Mouse (Mus musculus): ENCODE data around the gene Znhit1. TPM values are rescaled to one million over a fixed set of nuclear protein-coding genes. Genes with fewer than 3 reads are reported as not detected.

Gene Znhit1
- total and polyA plus RNA-seq, 2 experiments from 2014 or later, result 45.6 to 77.0 TPM

- no peaks in the 10 kb centered on the region for H3K4me1 ChIP-seq (ENCODE audit: control insufficient read depth, insufficient read depth)
- no peak overlapping the region for H3K27ac ChIP-seq (ENCODE audit: low read depth)
- ATAC-seq (ENCODE audit: insufficient read depth, low read depth), result no peak
- no peak for DNase-seq (ENCODE audit: low spot score)
- H3K4me2 ChIP-seq (ENCODE audit: low read depth, low read length), result no peak overlapping the region
- H3K9ac ChIP-seq (replicated peaks; ENCODE audit: low read depth, low read length), result no peak overlapping the region
- WGBS, result 73% methylated on average over 2 of the region's 2 CpGs
- no peak overlapping the region for H3K4me3 ChIP-seq (ENCODE audit: low read depth, low read length)
- 0 out of 2 replicates have a peak, but pooled peaks cover 7% of the 10 kb centered on the region for H3K36me3 ChIP-seq (replicated peaks; ENCODE audit: control insufficient read depth, insufficient read depth, low read length)
- TF ChIP-seq EP300 (IDR thresholded peaks at IDR 0.05; ENCODE audit: low read depth) (no peak), CTCF (IDR thresholded peaks at IDR 0.05; ENCODE audit: low read depth) (no peak)
- no peaks in the 10 kb centered on the region for H3K9me3 ChIP-seq (replicated peaks; ENCODE audit: control insufficient read depth, low read length)
- H3K27me3 ChIP-seq (ENCODE audit: control insufficient read depth, insufficient read depth, low read length), result no peaks in the 10 kb centered on the region
These were observed 12.8 kb upstream of the Znhit1 start for GRCm38 (mm10) chr5:137000612-137001011.

- H3K27me3 ChIP-seq (ENCODE audit: control insufficient read depth, insufficient read depth, low read length), result no peaks in the 10 kb centered on the region
- no peak for DNase-seq (ENCODE audit: low spot score)
- TF ChIP-seq CTCF (IDR thresholded peaks at IDR 0.05; ENCODE audit: low read depth), result no peak
- no peak for TF ChIP-seq EP300 (IDR thresholded peaks at IDR 0.05; ENCODE audit: low read depth)
- no peak overlapping the region for H3K4me2 ChIP-seq (ENCODE audit: low read depth, low read length)
- no peak overlapping the region for H3K4me3 ChIP-seq (ENCODE audit: low read depth, low read length)
- no peaks in the 10 kb centered on the region for H3K9me3 ChIP-seq (replicated peaks; ENCODE audit: control insufficient read depth, low read length)
- no peak overlapping the region for H3K27ac ChIP-seq (ENCODE audit: low read depth)
- H3K36me3 ChIP-seq (replicated peaks; ENCODE audit: control insufficient read depth, insufficient read depth, low read length), result peaks cover 17% of the 10 kb centered on the region
- H3K4me1 ChIP-seq (ENCODE audit: control insufficient read depth, insufficient read depth), result no peaks in the 10 kb centered on the region
- 76% methylated on average over 3 of the region's 5 CpGs for WGBS
- no peak for ATAC-seq (ENCODE audit: insufficient read depth, low read depth)
- no peak overlapping the region for H3K9ac ChIP-seq (replicated peaks; ENCODE audit: low read depth, low read length)
These were observed 11.6 kb upstream of the Znhit1 start for GRCm38 (mm10) chr5:136999449-136999848.

DNA sequence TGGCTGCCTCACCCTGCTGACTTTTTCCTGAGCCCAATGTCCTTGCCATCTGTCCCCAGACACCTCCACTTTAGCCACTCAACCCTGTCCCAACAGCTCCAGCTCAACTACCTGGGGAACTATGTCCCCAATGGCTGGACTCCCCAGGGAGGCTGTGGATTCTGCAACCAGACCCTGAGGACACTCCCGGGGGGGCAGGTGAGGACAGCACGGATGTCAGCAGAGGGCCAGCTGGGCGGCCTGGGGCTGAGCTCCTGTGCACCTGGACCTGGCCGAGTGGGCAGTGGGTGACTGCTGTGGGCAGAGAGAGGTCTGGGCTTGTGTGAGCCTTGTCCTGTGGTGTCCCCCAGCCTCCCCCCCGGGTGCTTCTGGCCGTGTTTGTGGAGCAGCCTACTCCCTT is 2.0 kb upstream of the Znhit1 start:
- DNase-seq (ENCODE audit: low spot score), result no peak
- no peak overlapping the region for H3K4me3 ChIP-seq (ENCODE audit: low read depth, low read length)
- peaks cover 50% of the 10 kb centered on the region for H3K36me3 ChIP-seq (replicated peaks; ENCODE audit: control insufficient read depth, insufficient read depth, low read length)
- H3K27me3 ChIP-seq (ENCODE audit: control insufficient read depth, insufficient read depth, low read length), result no peaks in the 10 kb centered on the region
- no peak overlapping the region for H3K27ac ChIP-seq (ENCODE audit: low read depth)
- ATAC-seq (ENCODE audit: insufficient read depth, low read depth), result no peak
- no peak overlapping the region for H3K9ac ChIP-seq (replicated peaks; ENCODE audit: low read depth, low read length)
- TF ChIP-seq EP300 (IDR thresholded peaks at IDR 0.05; ENCODE audit: low read depth), result no peak
- TF ChIP-seq CTCF (IDR thresholded peaks at IDR 0.05; ENCODE audit: low read depth), result no peak
- H3K4me2 ChIP-seq (ENCODE audit: low read depth, low read length), result no peak overlapping the region
- no peaks in the 10 kb centered on the region for H3K9me3 ChIP-seq (replicated peaks; ENCODE audit: control insufficient read depth, low read length)
- 89% methylated on average over 6 of the region's 6 CpGs for WGBS
- H3K4me1 ChIP-seq (ENCODE audit: control insufficient read depth, insufficient read depth), result peaks cover 10% of the 10 kb centered on the region; the same call in 1 of the 2 replicates

DNA sequence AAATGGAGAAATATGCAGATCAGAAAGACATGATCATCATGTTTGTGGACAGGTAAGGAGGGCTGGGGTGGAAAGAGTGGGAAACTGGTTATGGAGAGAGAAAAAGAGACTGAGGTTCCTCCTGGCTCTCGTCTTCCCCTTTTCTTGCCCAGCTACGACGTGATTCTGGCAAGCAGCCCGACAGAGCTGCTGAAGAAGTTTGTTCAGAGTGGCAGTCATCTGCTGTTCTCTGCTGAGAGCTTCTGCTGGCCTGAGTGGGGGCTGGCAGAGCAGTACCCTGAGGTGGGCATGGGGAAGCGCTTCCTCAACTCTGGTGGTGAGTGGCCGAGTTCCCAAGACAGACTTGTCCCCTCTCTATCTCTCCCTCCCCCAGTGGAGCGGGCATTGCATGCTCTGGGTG is 599 bp upstream of the Znhit1 start:
- no peaks in the 10 kb centered on the region for H3K9me3 ChIP-seq (replicated peaks; ENCODE audit: control insufficient read depth, low read length)
- H3K27me3 ChIP-seq (ENCODE audit: control insufficient read depth, insufficient read depth, low read length), result no peaks in the 10 kb centered on the region
- 57% methylated on average over 6 of the region's 7 CpGs for WGBS
- peak overlapping the region; percentile 89 for H3K4me3 ChIP-seq (ENCODE audit: low read depth, low read length)
- no peak for TF ChIP-seq EP300 (IDR thresholded peaks at IDR 0.05; ENCODE audit: low read depth)
- TF ChIP-seq CTCF (IDR thresholded peaks at IDR 0.05; ENCODE audit: low read depth), result no peak
- DNase-seq (ENCODE audit: low spot score), result no peak
- ATAC-seq (ENCODE audit: insufficient read depth, low read depth), result no peak
- peaks cover 47% of the 10 kb centered on the region for H3K36me3 ChIP-seq (replicated peaks; ENCODE audit: control insufficient read depth, insufficient read depth, low read length)
- H3K4me1 ChIP-seq (ENCODE audit: control insufficient read depth, insufficient read depth), result peaks cover 10% of the 10 kb centered on the region; the same call in 1 of the 2 replicates
- H3K4me2 ChIP-seq (ENCODE audit: low read depth, low read length), result peak overlapping the region; percentile 94
- no peak overlapping the region for H3K9ac ChIP-seq (replicated peaks; ENCODE audit: low read depth, low read length)
- no peak overlapping the region for H3K27ac ChIP-seq (ENCODE audit: low read depth)

GRCm38 (mm10) chr5:136987138-136987933 is 485 bp downstream of the Znhit1 start:
- Histone ChIP-seq H3K9ac (replicated peaks; ENCODE audit: low read depth, low read length) (peak overlapping the region; percentile 86), H3K27ac (ENCODE audit: low read depth) (peak overlapping the region; percentile 87), H3K4me2 (ENCODE audit: low read depth, low read length) (peak overlapping the region; percentile 94), H3K4me1 (ENCODE audit: control insufficient read depth, insufficient read depth) (peaks cover 10% of the 10 kb centered on the region; the same call in 1 of the 2 replicates), H3K27me3 (ENCODE audit: control insufficient read depth, insufficient read depth, low read length) (no peaks in the 10 kb centered on the region), H3K9me3 (replicated peaks; ENCODE audit: control insufficient read depth, low read length) (no peaks in the 10 kb centered on the region), H3K4me3 (ENCODE audit: low read depth, low read length) (peak overlapping the region; percentile 89), H3K36me3 (replicated peaks; ENCODE audit: control insufficient read depth, insufficient read depth, low read length) (peaks cover 36% of the 10 kb centered on the region)
- DNase-seq (ENCODE audit: low spot score), result peak; percentile 61
- TF ChIP-seq CTCF (IDR thresholded peaks at IDR 0.05; ENCODE audit: low read depth) (no peak), EP300 (IDR thresholded peaks at IDR 0.05; ENCODE audit: low read depth) (peak; percentile 70)
- ATAC-seq (ENCODE audit: insufficient read depth, low read depth), result peak; percentile 66
- under 1% methylated on average over 66 of the region's 67 CpGs for WGBS

All from heart, postnatal 0 days (tissue).